Mouse (Mus musculus): Measurements from ENCODE around the gene Dnaja4.

- no peak for TF ChIP-seq CTCF (IDR thresholded peaks at IDR 0.05; ENCODE audit: borderline replicate concordance, extremely low read depth, insufficient read depth, insufficient read length)
- no peak for TF ChIP-seq POLR2A (IDR thresholded peaks at IDR 0.05; ENCODE audit: borderline replicate concordance, extremely low read depth, insufficient read depth, insufficient read length, poor library complexity, severe bottlenecking)
Observed at GRCm38 (mm10) chr9:54700174-54700475, 1.5 kb downstream of the Dnaja4 start.
